Mouse (Mus musculus) liver, adult 2 months (tissue): ENCODE measurements around the gene A430078G23Rik.

Experiments used
- CTCF ChIP-seq: fragments of 200-500 bp; IDR thresholded peaks from 2 replicates; pipeline ENCODE4 v1.5.1; 2011; ENCODE audit warnings: low read depth, low read length, control low read depth
- POLR2A ChIP-seq: fragments of 200-500 bp; IDR thresholded peaks from 2 replicates; pipeline ENCODE4 v1.6.1; 2011; ENCODE audit warnings: low read length, control low read depth; ENCODE audit not compliant: insufficient read depth; ENCODE audit errors: extremely low read depth

DNA sequence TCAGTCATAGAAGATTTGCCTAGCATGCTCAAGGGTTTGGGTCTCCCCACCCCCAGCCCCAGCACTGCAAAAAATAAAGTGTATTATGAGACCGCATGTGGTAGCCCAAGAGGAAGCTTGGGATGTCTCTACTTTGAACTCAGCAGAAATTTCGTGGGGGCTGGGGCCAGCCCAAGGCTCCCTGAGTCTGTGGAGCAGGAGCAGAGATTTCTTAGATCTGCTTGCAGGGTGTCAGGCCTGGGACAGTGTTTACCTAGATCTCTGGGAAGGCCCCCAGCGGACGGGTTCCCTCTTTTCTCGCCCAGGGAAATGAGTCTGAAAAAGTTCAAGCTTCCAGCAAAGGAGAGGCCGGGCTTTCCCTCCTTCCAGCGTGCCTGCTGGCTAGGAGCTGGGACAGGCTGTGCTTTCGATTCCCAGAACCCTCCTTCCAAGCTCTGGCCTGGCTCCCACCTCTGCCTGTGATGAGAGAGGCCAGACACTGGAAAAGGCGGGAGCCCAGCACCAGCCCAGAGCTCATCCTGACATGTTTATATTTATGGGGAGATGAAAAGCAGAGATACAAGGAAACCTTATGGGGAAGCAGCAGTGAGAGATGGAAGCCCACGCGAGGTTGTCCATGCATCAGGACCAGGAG is 23.5 kb downstream of the A430078G23Rik start:
- TF ChIP-seq POLR2A (no peak), CTCF (no peak)
